Mouse (Mus musculus) embryonic facial prominence, embryonic 11.5 days (tissue): Measurements from ENCODE around the gene Sar1b. TPM values are rescaled to one million over a fixed set of nuclear protein-coding genes. Genes with fewer than 3 reads are reported as not detected.
"Not testable (repeated sequence)": the region's sequence is repeated elsewhere in the genome, so short reads cannot be mapped to it uniquely, and the experiment has no call there.

Experiments used
- ATAC-seq: fragments of 200-750 bp; cut with Nextera tagmentation; replicated peaks from 2 replicates; pipeline ENCODE4 v1.8.0; 2017; ENCODE audit warnings: low read depth; ENCODE audit not compliant: insufficient number of reproducible peaks, low FRiP score, low TSS enrichment
- DNase-seq: peaks from one replicate; pipeline ENCODE4 v3.0.0-alpha.2; 2015; ENCODE audit warnings: low spot score
- H3K27ac ChIP-seq: fragments of 300-500 bp; sonication (generic); replicated peaks from 2 replicates; pipeline ENCODE4 v1.5.1; 2014; ENCODE audit warnings: mild to moderate bottlenecking, low read depth, low read length, control low read depth
- H3K27me3 ChIP-seq: fragments of 300-500 bp; sonication (generic); 2 replicates; pipeline ENCODE4 v1.6.1; 2014; ENCODE audit warnings: mild to moderate bottlenecking, low read length, moderate library complexity, mixed read lengths; ENCODE audit not compliant: control insufficient read depth, insufficient read depth
- H3K36me3 ChIP-seq: fragments of 300-500 bp; sonication (generic); replicated peaks from 2 replicates; pipeline ENCODE4 v1.6.1; 2014; ENCODE audit warnings: low read depth, mild to moderate bottlenecking, low read length, moderate library complexity, mixed read lengths; ENCODE audit not compliant: control insufficient read depth, insufficient read depth
- H3K4me1 ChIP-seq: fragments of 300-500 bp; sonication (generic); 2 replicates; pipeline ENCODE4 v1.6.1; 2014; ENCODE audit warnings: low read length, mixed read lengths; ENCODE audit not compliant: control insufficient read depth, insufficient read depth
- H3K4me2 ChIP-seq: fragments of 300-500 bp; sonication (generic); 2 replicates; pipeline ENCODE4 v1.6.1; 2014; ENCODE audit warnings: low read depth, mild to moderate bottlenecking, control low read depth, low read length, moderate library complexity
- H3K4me3 ChIP-seq: fragments of 300-500 bp; sonication (generic); 2 replicates; pipeline ENCODE4 v1.5.1; 2014; ENCODE audit warnings: low read depth, low read length, control low read depth
- H3K9ac ChIP-seq: fragments of 300-500 bp; sonication (generic); replicated peaks from 2 replicates; pipeline ENCODE4 v1.6.1; 2014; ENCODE audit warnings: mild to moderate bottlenecking, control low read depth, low read length
- H3K9me3 ChIP-seq: fragments of 300-500 bp; sonication (generic); replicated peaks from 2 replicates; pipeline ENCODE4 v1.6.1; 2016; ENCODE audit warnings: mild to moderate bottlenecking, low read length, inconsistent platforms, mixed read lengths; ENCODE audit not compliant: control insufficient read depth
- WGBS: fragments of 180-500 bp; shearing (Covaris S2); extraction: QIAGEN DNeasy Blood & Tissue Kit; methylation state at CpG from one replicate; pipeline ENCODE4 v1.1.7; 2014; 5-methylcytosine and 5-hydroxymethylcytosine counted together
- polyA plus RNA-seq: library from polyadenylated mRNA; unstranded; fragments of >200 nt; fragmentation: Nextera tagmentation; extraction: Ambion mirVana; gene quantifications from 2 replicates; pipeline ENCODE4 v1.2.1, GENCODE M21; 2014

Sar1b gene
- polyA plus RNA-seq, result 104 and 108 TPM in 2 replicates

GRCm38 (mm10) chr11:51763213-51763907 lies at the start of gene Sar1b, which contains the start of gene Sec24a:
Gene Sar1b (plus strand): TSS chr11:51763687.
Gene Sec24a (minus strand): TSS chr11:51763634.
- WGBS, result under 1% methylated on average over 30 of the region's 30 CpGs
- no peaks in the 10 kb centered on the region for H3K27me3 ChIP-seq
- no peaks in the 10 kb centered on the region for H3K4me1 ChIP-seq
- ATAC-seq (peak; percentile 89), DNase-seq (peak; percentile 84)
- H3K27ac ChIP-seq, result no peak within 1 kb of the TSS
- H3K36me3 ChIP-seq, result no peaks in the 10 kb centered on the region
- H3K4me2 ChIP-seq, result peak within 1 kb of the TSS; percentile 91
- H3K9ac ChIP-seq, result peak within 1 kb of the TSS; percentile 70
- H3K9me3 ChIP-seq, result no peaks in the 10 kb centered on the region
- peak within 1 kb of the TSS; percentile 61 for H3K4me3 ChIP-seq

GRCm38 (mm10) chr11:51721066-51721465 lies 42.4 kb upstream of the Sar1b start:
- Histone ChIP-seq H3K27ac (no peak overlapping the region), H3K27me3 (no peaks in the 10 kb centered on the region), H3K9me3 (no peaks in the 10 kb centered on the region), H3K9ac (no peak overlapping the region), H3K4me1 (no peaks in the 10 kb centered on the region), H3K4me3 (no peak overlapping the region), H3K36me3 (no peaks in the 10 kb centered on the region; the same call in 1 of the 2 replicates), H3K4me2 (no peak overlapping the region)
- DNase-seq, result no peak
- WGBS, result 95% methylated on average over 11 of the region's 11 CpGs
- ATAC-seq, result no peak

GRCm38 (mm10) chr11:51732883-51733282 lies 30.6 kb upstream of the Sar1b start:
- DNase-seq (no peak), ATAC-seq (no peak)
- Histone ChIP-seq H3K4me2 (no peak overlapping the region), H3K4me3 (no peak overlapping the region), H3K27me3 (no peaks in the 10 kb centered on the region), H3K27ac (no peak overlapping the region), H3K36me3 (peaks cover 3% of the 10 kb centered on the region; the same call in 1 of the 2 replicates), H3K9me3 (no peaks in the 10 kb centered on the region), H3K9ac (no peak overlapping the region), H3K4me1 (no peaks in the 10 kb centered on the region)
- WGBS, result 70% methylated on average over 1 of the region's 1 CpGs

GRCm38 (mm10) chr11:51734218-51734617 lies 29.3 kb upstream of the Sar1b start:
- not testable (repeated sequence) for ATAC-seq, H3K9ac ChIP-seq, H3K4me3 ChIP-seq, DNase-seq, H3K4me1 ChIP-seq, H3K36me3 ChIP-seq, H3K4me2 ChIP-seq, H3K27ac ChIP-seq, H3K27me3 ChIP-seq, H3K9me3 ChIP-seq
- WGBS, result 96% methylated on average over 11 of the region's 13 CpGs

GRCm38 (mm10) chr11:51738651-51739403 lies 24.7 kb upstream of the Sar1b start:
- Histone ChIP-seq H3K9ac (no peak overlapping the region), H3K4me1 (no peaks in the 10 kb centered on the region), H3K27me3 (no peaks in the 10 kb centered on the region), H3K4me2 (no peak overlapping the region), H3K9me3 (no peaks in the 10 kb centered on the region), H3K36me3 (no peaks in the 10 kb centered on the region; the same call in 1 of the 2 replicates), H3K27ac (no peak overlapping the region), H3K4me3 (no peak overlapping the region)
- ATAC-seq (no peak), DNase-seq (no peak)
- WGBS, result 83% methylated on average over 3 of the region's 3 CpGs

- ATAC-seq (no peak), DNase-seq (no peak)
- H3K9ac ChIP-seq, result no peak overlapping the region
- no peaks in the 10 kb centered on the region for H3K27me3 ChIP-seq
- no peak overlapping the region for H3K4me2 ChIP-seq
- H3K27ac ChIP-seq, result no peak overlapping the region
- WGBS, result 94% methylated on average over 3 of the region's 3 CpGs
- H3K4me3 ChIP-seq, result no peak overlapping the region
- H3K4me1 ChIP-seq, result no peaks in the 10 kb centered on the region
- no peaks in the 10 kb centered on the region for H3K9me3 ChIP-seq
- H3K36me3 ChIP-seq, result no peaks in the 10 kb centered on the region; the same call in 1 of the 2 replicates
These were observed 22.8 kb upstream of the Sar1b start for GRCm38 (mm10) chr11:51740701-51741100.

- Histone ChIP-seq H3K4me2 (no peak overlapping the region), H3K27ac (no peak overlapping the region), H3K4me1 (no peaks in the 10 kb centered on the region), H3K36me3 (no peaks in the 10 kb centered on the region; the same call in 1 of the 2 replicates), H3K4me3 (no peak overlapping the region), H3K9me3 (no peaks in the 10 kb centered on the region), H3K27me3 (no peaks in the 10 kb centered on the region), H3K9ac (no peak overlapping the region)
- DNase-seq (no peak), ATAC-seq (no peak)
- WGBS, result 86% methylated on average over 1 of the region's 1 CpGs
These were observed 17.4 kb upstream of the Sar1b start for GRCm38 (mm10) chr11:51746096-51746495.
